Mouse (Mus musculus) skeletal muscle tissue, adult 2 months (tissue): ENCODE measurements around the gene Pde10a.

Experiments
- DNase-seq: peaks from one replicate; pipeline ENCODE4 v3.0.0-alpha.2; 2012; ENCODE audit warnings: low read depth, low spot score

Gene Pde10a

GRCm38 (mm10) chr17:8525971-8526740 lies 984 bp downstream of the Pde10a start:
- no peak for DNase-seq

GRCm38 (mm10) chr17:8526815-8527261 lies 1.7 kb downstream of the Pde10a start:
- DNase-seq, result no peak

GRCm38 (mm10) chr17:8528641-8529040 lies 3.5 kb downstream of the Pde10a start:
- DNase-seq, result no peak

GRCm38 (mm10) chr17:8532609-8533008 lies 7.4 kb downstream of the Pde10a start:
- DNase-seq, result no peak

GRCm38 (mm10) chr17:8533828-8534227 lies 8.7 kb downstream of the Pde10a start:
- no peak for DNase-seq

- no peak for DNase-seq
These were observed 11.3 kb downstream of the Pde10a start for GRCm38 (mm10) chr17:8536522-8536921.

GRCm38 (mm10) chr17:8538102-8538501 lies 12.9 kb downstream of the Pde10a start:
- no peak for DNase-seq

GRCm38 (mm10) chr17:8541974-8542538 lies 16.9 kb downstream of the Pde10a start:
- DNase-seq, result peak; percentile 32

- no peak for DNase-seq
These were observed 21.2 kb downstream of the Pde10a start for GRCm38 (mm10) chr17:8546366-8546765.

- DNase-seq, result no peak
These were observed 23.6 kb downstream of the Pde10a start for GRCm38 (mm10) chr17:8548733-8549132.

GRCm38 (mm10) chr17:8551641-8552040 lies 26.5 kb downstream of the Pde10a start:
- DNase-seq, result no peak

GRCm38 (mm10) chr17:8552346-8553035 lies 27.3 kb downstream of the Pde10a start:
- peak; percentile 25 for DNase-seq

GRCm38 (mm10) chr17:8553601-8554000 lies 28.4 kb downstream of the Pde10a start:
- DNase-seq, result no peak

GRCm38 (mm10) chr17:8554219-8554618 lies 29.0 kb downstream of the Pde10a start:
- DNase-seq, result no peak

GRCm38 (mm10) chr17:8555785-8556184 lies 30.6 kb downstream of the Pde10a start:
- DNase-seq, result no peak

- no peak for DNase-seq
These were observed 31.1 kb downstream of the Pde10a start for GRCm38 (mm10) chr17:8556223-8556622.

GRCm38 (mm10) chr17:8557926-8558325 lies 32.8 kb downstream of the Pde10a start:
- no peak for DNase-seq

- DNase-seq, result no peak
These were observed 37.1 kb downstream of the Pde10a start for GRCm38 (mm10) chr17:8562101-8562885.

GRCm38 (mm10) chr17:8562886-8563280 lies 37.7 kb downstream of the Pde10a start:
- no peak for DNase-seq

GRCm38 (mm10) chr17:8566850-8567249 lies 41.7 kb downstream of the Pde10a start, which contains the start of gene Gm17087:
Gm17087 (minus strand) TSS chr17:8566950.
- DNase-seq, result no peak

GRCm38 (mm10) chr17:8573542-8574260 lies 48.5 kb downstream of the Pde10a start:
- no peak for DNase-seq
